Comparison of ENCODE assay signal across 20 mouse cellular contexts in genomic region chr6:33683533-33683932, GRCm38 (mm10).
DNase-seq lines count a peak whose midpoint lies in the region; TF ChIP-seq lines count a peak whose summit lies in the region.
"Had no signal": no experiment of that assay in that cellular context is flagged by ENCODE, and none has a peak within 500 bp of the region (broad histone marks: within the 10 kb centered on the region; RNA-seq: fewer than 3 reads in every experiment).

No protein-coding gene starts in this region.

- intact Hi-C loops in left cerebral cortex, postnatal 10 days (cut with DNase I), result loop anchor here (10.0 kb wide), 1 partner anchor 241 kb away; no protein-coding TSS in a partner anchor

- no peaks in the 10 kb centered on the region for H3K9me3 ChIP-seq in CH12.LX (replicated peaks; ENCODE audit: low read length)
- H3K9me3 ChIP-seq: embryonic facial prominence, embryonic 15.5 days; forebrain, embryonic 10.5 days; heart, embryonic 12.5 days; hindbrain, embryonic 12.5 days had no signal

- TF ChIP-seq EP300 in CH12.LX (IDR thresholded peaks at IDR 0.05; ENCODE audit: low read length), result no peak

- TF ChIP-seq RAD21 in CH12.LX (IDR thresholded peaks at IDR 0.05; ENCODE audit: low read depth, low read length), result no peak

- H3K27ac ChIP-seq in CH12.LX (ENCODE audit: insufficient read depth, low read depth), result no peak overlapping the region
- H3K27ac ChIP-seq: embryonic facial prominence, embryonic 15.5 days; forebrain, embryonic 10.5 days; gastrocnemius, adult 2 months; hindbrain, embryonic 12.5 days had no signal

- dilution Hi-C loops in CH12.LX (cut with MboI; ENCODE audit: extremely low pct_ligation_motif_present, extremely low pct_unique_long_range_greater_than_20kb, low sequenced_read_pairs), result no loop called here

- H3K4me2 ChIP-seq in CH12.LX (ENCODE audit: insufficient read depth, low read depth, poor library complexity, severe bottlenecking), result no peak overlapping the region
- H3K4me2 ChIP-seq: embryonic facial prominence, embryonic 15.5 days; heart, embryonic 12.5 days; hindbrain, embryonic 12.5 days had no signal

- no peak overlapping the region for H3K4me3 ChIP-seq in CH12.LX (replicated peaks in 1 of 3; ENCODE audit: low read depth in 2 of 3, low read length in 2 of 3, poor library complexity in 1 of 3)
- H3K4me3 ChIP-seq: embryonic facial prominence, embryonic 15.5 days; erythroblast, embryonic 14.5 days; forebrain, embryonic 10.5 days; gastrocnemius, adult 2 months; heart, embryonic 12.5 days; hindbrain, embryonic 12.5 days had no signal

- peaks cover 3 to 24% of the 10 kb centered on the region in 2 experiments for H3K4me1 ChIP-seq in CH12.LX (ENCODE audit: control insufficient read depth in 1 of 2, insufficient read depth in 2 of 2)
- H3K4me1 ChIP-seq: embryonic facial prominence, embryonic 15.5 days had no signal

- DNase-seq in CD4-positive helper T cell, adult 2 months (ENCODE audit: low read depth, low spot score), result peak; percentile 26
- DNase-seq in CH12.LX (ENCODE audit: extremely low read depth), result peak; percentile 23
- DNase-seq in naive thymus-derived CD4-positive, alpha-beta T cell, adult 2 months (ENCODE audit: low read depth), result peak; percentile 24
- peak; percentile 46 for DNase-seq in thymus, postnatal 25 days
- no peak for DNase-seq in left cerebral cortex, adult 8-10 months (ENCODE audit: low spot score in 2 of 2)
- DNase-seq in cerebellum, postnatal 4 days (ENCODE audit: low spot score in 2 of 2), result no peak
- no peak for DNase-seq in left cerebral cortex, postnatal 10 days (ENCODE audit: extremely low spot score in 1 of 2, low spot score in 2 of 2)
- DNase-seq in right cerebral cortex, postnatal 14 days, result no peak
- DNase-seq: adrenal gland, postnatal 25 days; cerebellum, adult 2 months; cerebellum, postnatal 10 days; embryo, embryonic 11 days; gastrocnemius, adult 2 months; gastrocnemius, postnatal 25 days; heart, postnatal 4 days had no signal

- peaks cover 0 to 8% of the 10 kb centered on the region in 2 experiments for H3K36me3 ChIP-seq in CH12.LX (replicated peaks in 1 of 2; ENCODE audit: control insufficient read depth in 1 of 2, insufficient read depth in 1 of 2, low read length in 1 of 2)
- H3K36me3 ChIP-seq: embryonic facial prominence, embryonic 15.5 days; forebrain, embryonic 10.5 days; heart, embryonic 12.5 days; hindbrain, embryonic 12.5 days had no signal

- H3K27me3 ChIP-seq in CH12.LX (replicated peaks), result no peaks in the 10 kb centered on the region
- H3K27me3 ChIP-seq: embryonic facial prominence, embryonic 15.5 days; heart, embryonic 12.5 days; hindbrain, embryonic 12.5 days had no signal

- no peak for TF ChIP-seq POLR2A in CH12.LX (IDR thresholded peaks at IDR 0.05; ENCODE audit: low read depth, low read length)

- in situ Hi-C loops in CH12.LX (cut with MboI; ENCODE audit: low pct_ligation_motif_present, low pct_unique_long_range_greater_than_20kb, low sequenced_read_pairs), result no loop called here

- no peak for TF ChIP-seq CTCF in CH12.LX (conservative IDR thresholded peaks at IDR 0.05 in 1 of 2, IDR thresholded peaks at IDR 0.05 in 1 of 2; ENCODE audit: low read depth in 2 of 2, low read length in 2 of 2)

- no peaks in the 10 kb centered on the region for H3K79me2 ChIP-seq in CH12.LX (replicated peaks; ENCODE audit: control insufficient read depth, extremely low read depth, insufficient read depth, poor library complexity, severe bottlenecking)

- no peak overlapping the region for H3K9ac ChIP-seq in CH12.LX (ENCODE audit: insufficient read depth, low read depth)
- H3K9ac ChIP-seq: embryonic facial prominence, embryonic 15.5 days; heart, embryonic 12.5 days; hindbrain, embryonic 12.5 days had no signal

TF ChIP-seq in CH12.LX, 34 proteins besides CTCF, POLR2A, EP300 and RAD21:
- no peak for TF ChIP-seq SIN3A (IDR thresholded peaks at IDR 0.05; ENCODE audit: low read length)
- TF ChIP-seq TCF12 (IDR thresholded peaks at IDR 0.05; ENCODE audit: low read depth, low read length), result no peak
- TF ChIP-seq MAZ (IDR thresholded peaks at IDR 0.05; ENCODE audit: low read depth, low read length), result no peak
- no peak for TF ChIP-seq CHD2 (IDR thresholded peaks at IDR 0.05; ENCODE audit: low read length)
- TF ChIP-seq CHD1 (IDR thresholded peaks at IDR 0.05; ENCODE audit: low read depth, low read length), result no peak
- no peak for TF ChIP-seq MAX (IDR thresholded peaks at IDR 0.05; ENCODE audit: low read length)
- no peak for TF ChIP-seq USF2 (conservative IDR thresholded peaks at IDR 0.05; ENCODE audit: low read depth, low read length)
- TF ChIP-seq IRF4 (IDR thresholded peaks at IDR 0.05; ENCODE audit: low read depth, low read length), result no peak
- TF ChIP-seq ELF1 (IDR thresholded peaks at IDR 0.05; ENCODE audit: low read depth, low read length), result no peak
- TF ChIP-seq HCFC1 (IDR thresholded peaks at IDR 0.05; ENCODE audit: low read depth, low read length), result no peak
- no peak for TF ChIP-seq E2F4 (IDR thresholded peaks at IDR 0.05; ENCODE audit: insufficient replicate concordance, low read depth, low read length)
- no peak for TF ChIP-seq JUND (conservative IDR thresholded peaks at IDR 0.05; ENCODE audit: low read depth, low read length)
- no peak for TF ChIP-seq ZNF384 (IDR thresholded peaks at IDR 0.05; ENCODE audit: low read depth, low read length)
- TF ChIP-seq TBP (conservative IDR thresholded peaks at IDR 0.05; ENCODE audit: low read depth, low read length), result no peak
- no peak for TF ChIP-seq ZC3H11A (IDR thresholded peaks at IDR 0.05; ENCODE audit: low read depth, low read length)

Comparison
In these comparisons a context has a peak if more than half of its experiments do, and no peak if none do; other contexts are left out.
1. DNase-seq: peak in CD4-positive helper T cell, adult 2 months (single experiment), CH12.LX (single experiment), naive thymus-derived CD4-positive, alpha-beta T cell, adult 2 months (single experiment) and thymus, postnatal 25 days (single experiment); none in left cerebral cortex, adult 8-10 months (0 of 2), cerebellum, postnatal 4 days (0 of 2), left cerebral cortex, postnatal 10 days (0 of 2) and right cerebral cortex, postnatal 14 days (single experiment).